Mouse (Mus musculus) B cell, adult (primary cell): ENCODE data around the gene 2310009B15Rik. TPM values are rescaled to one million over a fixed set of nuclear protein-coding genes. Genes with fewer than 3 reads are reported as not detected.

Experiments
- total RNA-seq: library from RNA; stranded (reverse); gene quantifications from 4 replicates; pipeline ENCODE4 v1.2.4, GENCODE M21; 2023; ENCODE audit not compliant: inconsistent age

2310009B15Rik gene
- 4.1 to 7.7 TPM (median 6.1 TPM) in 4 replicates for total RNA-seq

DNA sequence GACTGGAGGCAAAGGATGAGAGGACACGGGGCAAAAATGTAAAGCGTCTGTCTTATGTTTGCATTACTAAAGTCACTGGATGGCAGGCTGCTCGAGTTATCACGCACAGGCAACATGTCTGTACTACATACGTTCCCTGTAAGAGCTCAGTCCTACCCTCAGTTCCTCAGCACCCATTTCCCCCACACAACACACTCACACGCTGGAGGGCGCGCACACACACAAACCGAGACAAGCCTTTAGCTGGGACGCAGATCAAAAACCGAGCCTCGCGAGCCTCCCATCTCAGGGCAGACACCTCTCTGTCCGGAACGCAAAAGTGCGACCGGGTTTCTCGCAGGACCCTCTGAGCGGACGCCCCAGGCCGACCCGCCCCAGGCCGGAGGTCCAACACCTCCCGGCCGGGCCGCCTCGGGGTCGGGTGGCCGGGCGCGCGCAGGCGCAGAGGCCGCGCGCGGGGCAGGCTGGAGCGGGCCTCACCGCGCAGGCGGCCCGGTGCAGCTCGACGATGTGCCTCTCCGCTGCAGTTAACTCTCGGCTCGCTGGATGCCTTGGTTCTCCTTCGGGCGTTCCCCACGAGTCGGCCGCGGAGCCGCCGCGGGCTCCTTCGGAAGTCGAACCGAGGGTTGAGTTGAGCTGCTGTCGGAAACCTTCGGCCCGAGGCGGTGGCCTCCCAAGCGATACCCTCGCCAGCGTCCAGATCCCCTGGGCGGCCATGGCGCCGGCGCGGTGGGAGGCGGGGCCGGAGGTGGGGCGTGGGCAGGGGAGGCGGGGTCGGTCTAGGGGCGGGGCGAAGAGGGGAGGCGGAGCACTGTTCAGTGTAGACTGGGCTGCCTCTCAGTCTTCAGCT, at the start of gene 2310009B15Rik:
Gene 2310009B15Rik (minus strand): TSS at position 752 of the 850 bp plus-strand sequence.

GRCm38 (mm10) chr1:138848511-138849109, 8.0 kb downstream of the 2310009B15Rik start, which contains the start of gene Lhx9:
Gene Lhx9, minus strand, starts transcription at chr1:138848577.

Other genes starting within 250 kb of the 2310009B15Rik start
- gene Nek7, start 236.7 kb downstream of the 2310009B15Rik start, total RNA-seq: 70.1 to 79.6 TPM (median 74.9 TPM) in 4 replicates
- not detected in 4 replicates for gene Lhx9, start 8.3 kb downstream of the 2310009B15Rik start, total RNA-seq
- gene Dennd1b, start 106.6 kb upstream of the 2310009B15Rik start, total RNA-seq: 73.8 to 93.3 TPM (median 87.4 TPM) in 4 replicates